ENCODE assay signal across 8 mouse cellular contexts in genomic region chr12:70799231-70800002, GRCm38 (mm10). TPM values are rescaled to one million over a fixed set of nuclear protein-coding genes. Genes with fewer than 3 reads are reported as not detected.
A peak's percentile ranks its signal among the peaks of the same experiment; 100 is the strongest.
DNase-seq lines count a peak whose midpoint lies in the region; ATAC-seq lines count a peak whose summit lies in the region.
"Had no signal": no experiment of that assay in that cellular context is flagged by ENCODE, and none has a peak within 500 bp of the region (broad histone marks: within the 10 kb centered on the region; RNA-seq: fewer than 3 reads in every experiment).

No protein-coding gene starts in this region.

- H3K36me3 ChIP-seq in limb, embryonic 15.5 days = no peaks in the 10 kb centered on the region

- no peaks in the 10 kb centered on the region for H3K9me3 ChIP-seq in limb, embryonic 15.5 days

- peak; percentile 65; the same call in 1 of the 2 replicates for ATAC-seq in limb, embryonic 15.5 days (ENCODE audit: insufficient number of reproducible peaks, low FRiP score, low TSS enrichment, low read depth)

- peaks cover 25% of the 10 kb centered on the region for H3K4me1 ChIP-seq in limb, embryonic 15.5 days

- 30% methylated on average over 19 of the region's 19 CpGs for whole genome bisulfite sequencing in limb, embryonic 15.5 days

- H3K27ac ChIP-seq in limb, embryonic 15.5 days = peak overlapping the region; percentile 47
- H3K27ac ChIP-seq: macrophage had no signal

- no peak overlapping the region for H3K4me3 ChIP-seq in limb, embryonic 15.5 days

- H3K27me3 ChIP-seq in limb, embryonic 15.5 days = no peaks in the 10 kb centered on the region

- DNase-seq in right cerebral cortex, adult 2 months (ENCODE audit: low spot score in 2 of 2) = peak; percentile 47 to 48
- no peak for DNase-seq in right cerebral cortex, postnatal 25 days
- peak; percentile 26 for DNase-seq in forelimb bud, embryonic 11.5 days (ENCODE audit: low read depth, low spot score)
- DNase-seq in urinary bladder, postnatal 36 days (ENCODE audit: low spot score in 2 of 2) = peak; percentile 26 to 35
- DNase-seq in cerebellum, postnatal 4 days (ENCODE audit: low spot score in 2 of 2) = no peak
- DNase-seq in T-cell, adult 2 months (ENCODE audit: low spot score) = no peak

- H3K4me2 ChIP-seq in limb, embryonic 15.5 days = 0 out of 2 replicates have a peak overlapping the region, but pooled peaks have one; percentile 17

- no peak overlapping the region for H3K9ac ChIP-seq in limb, embryonic 15.5 days

RNA-seq across cellular contexts. Expression of gene Frmd6, which starts 25.9 kb away (rescaled TPM):
- polyA plus RNA-seq in limb, embryonic 15.5 days (2015; fragmentation: Nextera tagmentation; extraction: Ambion mirVana) = 70.7 and 71.1 TPM in 2 replicates

Comparison
In these comparisons a context has a peak if more than half of its experiments do, and no peak if none do; other contexts are left out.
1. DNase-seq: peak in right cerebral cortex, adult 2 months (2 of 2), forelimb bud, embryonic 11.5 days (single experiment) and urinary bladder, postnatal 36 days (2 of 2); none in right cerebral cortex, postnatal 25 days (single experiment), cerebellum, postnatal 4 days (0 of 2) and T-cell, adult 2 months (single experiment).